Mouse (Mus musculus): ENCODE data around the gene Hsf5. TPM values are rescaled to one million over a fixed set of nuclear protein-coding genes. Genes with fewer than 3 reads are reported as not detected.

Hsf5 gene
- 0.15 and 0.31 TPM in 2 replicates for polyA plus RNA-seq (2014; fragmentation: Nextera tagmentation; extraction: Ambion mirVana)

GRCm38 (mm10) chr11:87616790-87617474, at the start of gene Hsf5:
Gene Hsf5, plus strand, starts transcription at chr11:87617164.
- 90% methylated on average over 48 of the region's 69 CpGs for WGBS
- H3K36me3 ChIP-seq (ENCODE audit: control insufficient read depth, insufficient read depth, low read length): peaks cover 51% of the 10 kb centered on the region

GRCm38 (mm10) chr11:87568255-87568953, 48.6 kb upstream of the Hsf5 start, which contains the start of gene Sept4:
Gene Sept4, plus strand, starts transcription at chr11:87568903.
- H3K4me2 ChIP-seq: no peak within 1 kb of the TSS
- DNase-seq (ENCODE audit: low spot score, missing footprints): no peak
- no peaks in the 10 kb centered on the region for H3K4me1 ChIP-seq (ENCODE audit: control insufficient read depth, insufficient read depth, low read length)
- no peaks in the 10 kb centered on the region for H3K9me3 ChIP-seq (ENCODE audit: control insufficient read depth, low read length)
- ATAC-seq (ENCODE audit: low FRiP score): no peak
- no peak within 1 kb of the TSS for H3K4me3 ChIP-seq (ENCODE audit: low read depth, low read length)
- H3K27me3 ChIP-seq (ENCODE audit: control insufficient read depth, insufficient read depth, low read length): no peaks in the 10 kb centered on the region
- 83% methylated on average over 7 of the region's 7 CpGs for WGBS
- no peak within 1 kb of the TSS for H3K9ac ChIP-seq (ENCODE audit: low read length)
- no peaks in the 10 kb centered on the region for H3K36me3 ChIP-seq (ENCODE audit: control insufficient read depth, insufficient read depth, low read length)
- no peak within 1 kb of the TSS for H3K27ac ChIP-seq (ENCODE audit: low read depth, low read length)

More at GRCm38 (mm10) chr11:87616790-87617474, at the start of gene Hsf5:
- no peak within 1 kb of the TSS for H3K4me3 ChIP-seq (ENCODE audit: low read depth, low read length)
- no peak within 1 kb of the TSS for H3K4me2 ChIP-seq
- H3K4me1 ChIP-seq (ENCODE audit: control insufficient read depth, insufficient read depth, low read length): no peaks in the 10 kb centered on the region
- H3K9me3 ChIP-seq (ENCODE audit: control insufficient read depth, low read length): no peaks in the 10 kb centered on the region; the same call in 1 of the 2 replicates
- peak; percentile 39 for DNase-seq (ENCODE audit: low spot score, missing footprints)
- no peaks in the 10 kb centered on the region for H3K27me3 ChIP-seq (ENCODE audit: control insufficient read depth, insufficient read depth, low read length)
- H3K9ac ChIP-seq (ENCODE audit: low read length): no peak within 1 kb of the TSS
- ATAC-seq (ENCODE audit: low FRiP score): no peak
- H3K27ac ChIP-seq (ENCODE audit: low read depth, low read length): no peak within 1 kb of the TSS

GRCm38 (mm10) chr11:87570743-87571142, 46.2 kb upstream of the Hsf5 start:
- Histone ChIP-seq H3K4me2 (no peak overlapping the region), H3K9ac (ENCODE audit: low read length) (no peak overlapping the region), H3K36me3 (ENCODE audit: control insufficient read depth, insufficient read depth, low read length) (no peaks in the 10 kb centered on the region), H3K27me3 (ENCODE audit: control insufficient read depth, insufficient read depth, low read length) (no peaks in the 10 kb centered on the region), H3K27ac (ENCODE audit: low read depth, low read length) (no peak overlapping the region), H3K4me1 (ENCODE audit: control insufficient read depth, insufficient read depth, low read length) (no peaks in the 10 kb centered on the region), H3K4me3 (ENCODE audit: low read depth, low read length) (no peak overlapping the region), H3K9me3 (ENCODE audit: control insufficient read depth, low read length) (no peaks in the 10 kb centered on the region)
- 50% methylated on average over 5 of the region's 5 CpGs for WGBS
- ATAC-seq (ENCODE audit: low FRiP score) (no peak), DNase-seq (ENCODE audit: low spot score, missing footprints) (no peak)

- no peaks in the 10 kb centered on the region for H3K27me3 ChIP-seq (ENCODE audit: control insufficient read depth, insufficient read depth, low read length)
- no peak overlapping the region for H3K4me3 ChIP-seq (ENCODE audit: low read depth, low read length)
- DNase-seq (ENCODE audit: low spot score, missing footprints): no peak
- H3K36me3 ChIP-seq (ENCODE audit: control insufficient read depth, insufficient read depth, low read length): no peaks in the 10 kb centered on the region
- no peak overlapping the region for H3K4me2 ChIP-seq
- H3K27ac ChIP-seq (ENCODE audit: low read depth, low read length): no peak overlapping the region
- 86% methylated on average over 1 of the region's 1 CpGs for WGBS
- H3K4me1 ChIP-seq (ENCODE audit: control insufficient read depth, insufficient read depth, low read length): no peaks in the 10 kb centered on the region
- H3K9me3 ChIP-seq (ENCODE audit: control insufficient read depth, low read length): no peaks in the 10 kb centered on the region
- no peak overlapping the region for H3K9ac ChIP-seq (ENCODE audit: low read length)
- no peak for ATAC-seq (ENCODE audit: low FRiP score)
These were observed 45.5 kb upstream of the Hsf5 start for GRCm38 (mm10) chr11:87571361-87571950.

- no peak for ATAC-seq (ENCODE audit: low FRiP score)
- Histone ChIP-seq H3K4me3 (ENCODE audit: low read depth, low read length) (no peak overlapping the region), H3K4me1 (ENCODE audit: control insufficient read depth, insufficient read depth, low read length) (peaks cover 10% of the 10 kb centered on the region; the same call in 1 of the 2 replicates), H3K27ac (ENCODE audit: low read depth, low read length) (no peak overlapping the region), H3K27me3 (ENCODE audit: control insufficient read depth, insufficient read depth, low read length) (no peaks in the 10 kb centered on the region), H3K9me3 (ENCODE audit: control insufficient read depth, low read length) (no peaks in the 10 kb centered on the region), H3K36me3 (ENCODE audit: control insufficient read depth, insufficient read depth, low read length) (no peaks in the 10 kb centered on the region), H3K9ac (ENCODE audit: low read length) (no peak overlapping the region), H3K4me2 (no peak overlapping the region)
- WGBS: 76% methylated on average over 7 of the region's 7 CpGs
- DNase-seq (ENCODE audit: low spot score, missing footprints): no peak
These were observed 43.2 kb upstream of the Hsf5 start for GRCm38 (mm10) chr11:87573751-87574150.

GRCm38 (mm10) chr11:87574520-87575180, 42.3 kb upstream of the Hsf5 start:
- Histone ChIP-seq H3K4me2 (no peak overlapping the region), H3K27me3 (ENCODE audit: control insufficient read depth, insufficient read depth, low read length) (no peaks in the 10 kb centered on the region), H3K4me1 (ENCODE audit: control insufficient read depth, insufficient read depth, low read length) (peaks cover 10% of the 10 kb centered on the region; the same call in 1 of the 2 replicates), H3K9ac (ENCODE audit: low read length) (no peak overlapping the region), H3K36me3 (ENCODE audit: control insufficient read depth, insufficient read depth, low read length) (no peaks in the 10 kb centered on the region), H3K4me3 (ENCODE audit: low read depth, low read length) (no peak overlapping the region), H3K27ac (ENCODE audit: low read depth, low read length) (no peak overlapping the region), H3K9me3 (ENCODE audit: control insufficient read depth, low read length) (no peaks in the 10 kb centered on the region)
- WGBS: 75% methylated on average over 21 of the region's 21 CpGs
- DNase-seq (ENCODE audit: low spot score, missing footprints): no peak
- no peak for ATAC-seq (ENCODE audit: low FRiP score)

- peaks cover 13% of the 10 kb centered on the region; the same call in 1 of the 2 replicates for H3K4me1 ChIP-seq (ENCODE audit: control insufficient read depth, insufficient read depth, low read length)
- no peak overlapping the region for H3K9ac ChIP-seq (ENCODE audit: low read length)
- peak; percentile 87 for DNase-seq (ENCODE audit: low spot score, missing footprints)
- ATAC-seq (ENCODE audit: low FRiP score): no peak
- no peaks in the 10 kb centered on the region for H3K27me3 ChIP-seq (ENCODE audit: control insufficient read depth, insufficient read depth, low read length)
- no peaks in the 10 kb centered on the region for H3K9me3 ChIP-seq (ENCODE audit: control insufficient read depth, low read length)
- WGBS: 9% methylated on average over 6 of the region's 6 CpGs
- peak overlapping the region; percentile 92 for H3K4me2 ChIP-seq
- no peaks in the 10 kb centered on the region for H3K36me3 ChIP-seq (ENCODE audit: control insufficient read depth, insufficient read depth, low read length)
- H3K4me3 ChIP-seq (ENCODE audit: low read depth, low read length): peak overlapping the region; percentile 52
- no peak overlapping the region for H3K27ac ChIP-seq (ENCODE audit: low read depth, low read length)
These were observed 39.2 kb upstream of the Hsf5 start for GRCm38 (mm10) chr11:87577601-87578248.

GRCm38 (mm10) chr11:87578249-87578962, 38.6 kb upstream of the Hsf5 start:
- DNase-seq (ENCODE audit: low spot score, missing footprints) (peak; percentile 95), ATAC-seq (ENCODE audit: low FRiP score) (peak; percentile 71)
- H3K27me3 ChIP-seq (ENCODE audit: control insufficient read depth, insufficient read depth, low read length): no peaks in the 10 kb centered on the region
- peak overlapping the region; percentile 92 for H3K4me2 ChIP-seq
- H3K9ac ChIP-seq (ENCODE audit: low read length): peak overlapping the region; percentile 67
- H3K4me1 ChIP-seq (ENCODE audit: control insufficient read depth, insufficient read depth, low read length): peaks cover 13% of the 10 kb centered on the region; the same call in 1 of the 2 replicates
- no peaks in the 10 kb centered on the region for H3K9me3 ChIP-seq (ENCODE audit: control insufficient read depth, low read length)
- H3K27ac ChIP-seq (ENCODE audit: low read depth, low read length): no peak overlapping the region
- peak overlapping the region; percentile 52 for H3K4me3 ChIP-seq (ENCODE audit: low read depth, low read length)
- 1% methylated on average over 40 of the region's 40 CpGs for WGBS
- H3K36me3 ChIP-seq (ENCODE audit: control insufficient read depth, insufficient read depth, low read length): no peaks in the 10 kb centered on the region
